Comparison of ENCODE assay signal across 34 mouse cellular contexts in genomic region chr1:153905884-153906283, GRCm38 (mm10). TPM values are rescaled to one million over a fixed set of nuclear protein-coding genes. Genes with fewer than 3 reads are reported as not detected.
"Had no signal": no experiment of that assay in that cellular context is flagged by ENCODE, and none has a peak within 500 bp of the region (broad histone marks: within the 10 kb centered on the region; RNA-seq: fewer than 3 reads in every experiment).

No protein-coding gene starts in this region.

- H3K27ac ChIP-seq: limb, embryonic 10.5 days; limb, embryonic 13.5 days; liver, embryonic 12.5 days; liver, embryonic 15.5 days; lung, embryonic 15.5 days; midbrain, embryonic 10.5 days; midbrain, embryonic 13.5 days; neural tube, embryonic 12.5 days; neural tube, embryonic 15.5 days; stomach, embryonic 15.5 days had no signal

- H3K4me3 ChIP-seq: limb, embryonic 10.5 days; limb, embryonic 13.5 days; liver, embryonic 12.5 days; liver, embryonic 15.5 days; lung, embryonic 15.5 days; megakaryocyte, embryonic 14.5 days; midbrain, embryonic 10.5 days; midbrain, embryonic 13.5 days; neural tube, embryonic 12.5 days; neural tube, embryonic 15.5 days; stomach, embryonic 15.5 days had no signal

- DNase-seq: kidney, adult 18-20 months; kidney, adult 9 months; kidney, postnatal 14 days; kidney, postnatal 4 days; layer of hippocampus, adult 9-11 months; liver; lung, adult 18-20 months; lung, postnatal 10 days; lung, postnatal 36 days; right cerebral cortex, adult 18-20 months; right cerebral cortex, postnatal 14 days; right cerebral cortex, postnatal 4 days; thymus, adult 18-20 months; thymus, postnatal 36 days had no signal

RNA-seq across cellular contexts. Expression of gene Teddm1a, which starts 14.3 kb away (rescaled TPM):
- total RNA-seq: layer of hippocampus, adult 18-20 months; layer of hippocampus, postnatal 25 days; left cerebral cortex, adult 8-10 months; left cerebral cortex, postnatal 14 days; monocyte, adult 5-6 weeks had no signal
- polyA plus RNA-seq: kidney, embryonic 16.5 days; limb, embryonic 10.5 days; liver, embryonic 12.5 days; liver, embryonic 15.5 days; lung, embryonic 15.5 days; midbrain, embryonic 10.5 days; midbrain, embryonic 13.5 days; midbrain, embryonic 16.5 days; neural tube, embryonic 12.5 days; neural tube, embryonic 15.5 days; stomach, embryonic 15.5 days; testis, adult 2 months; urinary bladder, adult 2 months had no signal

RNA-seq across cellular contexts. Expression of gene Teddm1b, which starts 31.7 kb away (rescaled TPM):
- total RNA-seq: layer of hippocampus, adult 18-20 months; layer of hippocampus, postnatal 25 days; left cerebral cortex, adult 8-10 months; left cerebral cortex, postnatal 14 days; monocyte, adult 5-6 weeks had no signal
- polyA plus RNA-seq: testis, adult 2 months; urinary bladder, adult 2 months had no signal
